Mouse (Mus musculus): ENCODE data around the gene Ube2v1. TPM values are rescaled to one million over a fixed set of nuclear protein-coding genes. Genes with fewer than 3 reads are reported as not detected.

Ube2v1 gene
- polyA plus RNA-seq (2016; fragmentation: Nextera tagmentation; extraction: Ambion mirVana): 256 and 259 TPM in 2 replicates

DNA sequence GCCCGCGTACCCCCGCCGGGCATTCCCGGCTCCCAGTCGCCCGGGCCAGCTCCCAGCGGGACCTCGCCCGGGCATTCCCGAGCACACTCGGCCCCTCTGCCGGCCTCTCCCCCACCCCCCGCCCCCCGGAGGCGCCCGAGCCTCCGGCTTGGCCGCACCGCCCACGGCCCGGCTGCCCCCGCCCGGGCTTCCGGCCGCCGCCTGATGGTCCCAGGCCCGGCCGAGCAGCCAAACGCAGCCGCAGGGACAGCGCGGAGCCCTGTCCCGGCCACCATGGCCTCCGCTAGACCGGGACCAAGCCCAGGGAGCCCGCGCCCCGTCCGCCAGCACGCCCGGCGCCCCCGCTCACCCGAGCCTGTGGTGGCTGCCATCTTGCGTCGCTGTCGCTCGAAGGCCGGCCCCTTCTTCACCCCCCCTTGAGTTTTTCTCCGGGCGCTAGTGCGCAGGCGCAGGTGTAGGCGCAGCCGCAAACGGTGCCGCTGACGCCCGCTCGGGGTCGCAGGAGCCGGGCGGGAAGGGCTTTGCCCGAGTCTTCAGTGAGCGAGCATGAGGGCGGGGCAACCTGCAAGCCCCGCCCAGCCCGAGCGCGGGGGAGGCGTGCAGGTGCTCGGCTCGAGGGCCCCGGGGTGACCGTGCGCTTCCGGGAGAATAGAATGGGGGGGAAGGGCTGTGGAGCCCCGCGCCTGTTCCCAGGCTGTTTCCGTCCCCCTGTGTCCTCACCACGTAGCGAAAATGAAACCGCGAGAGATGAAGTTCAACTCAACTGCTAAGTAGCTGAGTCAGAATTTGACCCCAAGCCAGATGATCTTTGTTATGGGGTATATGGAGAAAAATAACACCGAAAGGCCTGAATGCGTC lies at the start of gene Ube2v1:
Gene Ube2v1 (minus strand): TSS at position 505 of the 858 bp plus-strand sequence.
- Histone ChIP-seq H3K9ac (peak within 1 kb of the TSS; percentile 99), H3K9me3 (replicated peaks) (no peaks in the 10 kb centered on the region)
- ATAC-seq: peak; percentile 72

DNA sequence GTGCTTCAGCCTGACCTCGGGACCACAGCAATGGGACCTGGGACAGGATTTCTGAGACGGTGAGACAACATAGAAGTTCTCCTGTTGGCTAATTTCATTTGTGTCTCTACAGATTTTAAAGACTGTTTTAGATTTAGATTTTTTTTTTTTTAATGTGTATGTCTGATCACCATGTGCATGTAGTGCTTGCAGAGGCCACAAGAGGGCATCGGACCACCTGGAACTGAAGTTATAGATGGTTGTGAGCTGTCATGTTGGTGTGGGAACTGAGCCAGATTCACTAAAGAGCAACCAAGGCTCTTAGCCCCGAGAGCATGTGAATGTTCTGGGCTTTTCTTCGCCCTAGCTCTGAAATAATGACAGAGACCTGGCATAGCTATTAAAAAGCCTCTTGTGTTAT lies 48.8 kb upstream of the Ube2v1 start:
- H3K4me1 ChIP-seq: peaks cover 18% of the 10 kb centered on the region
- H3K27ac ChIP-seq: no peak overlapping the region
- H3K27me3 ChIP-seq (replicated peaks): peaks cover 19% of the 10 kb centered on the region
- no peak overlapping the region for H3K4me3 ChIP-seq
- H3K4me2 ChIP-seq: no peak overlapping the region
- no peaks in the 10 kb centered on the region for H3K9me3 ChIP-seq (replicated peaks)
- ATAC-seq: no peak
- no peaks in the 10 kb centered on the region for H3K36me3 ChIP-seq
- WGBS (ENCODE audit: insufficient replicate concordance): 31% methylated on average over 5 of the region's 5 CpGs
- no peak overlapping the region for H3K9ac ChIP-seq

More for the DNA sequence above, at the start of gene Ube2v1:
- Histone ChIP-seq H3K4me2 (peak within 1 kb of the TSS; percentile 90), H3K27me3 (replicated peaks) (no peaks in the 10 kb centered on the region), H3K4me3 (peak within 1 kb of the TSS; percentile 98), H3K27ac (peak within 1 kb of the TSS; percentile 100), H3K36me3 (peaks cover 29% of the 10 kb centered on the region), H3K4me1 (peaks cover 78% of the 10 kb centered on the region)
- WGBS (ENCODE audit: insufficient replicate concordance): under 1% methylated on average over 82 of the region's 87 CpGs

DNA sequence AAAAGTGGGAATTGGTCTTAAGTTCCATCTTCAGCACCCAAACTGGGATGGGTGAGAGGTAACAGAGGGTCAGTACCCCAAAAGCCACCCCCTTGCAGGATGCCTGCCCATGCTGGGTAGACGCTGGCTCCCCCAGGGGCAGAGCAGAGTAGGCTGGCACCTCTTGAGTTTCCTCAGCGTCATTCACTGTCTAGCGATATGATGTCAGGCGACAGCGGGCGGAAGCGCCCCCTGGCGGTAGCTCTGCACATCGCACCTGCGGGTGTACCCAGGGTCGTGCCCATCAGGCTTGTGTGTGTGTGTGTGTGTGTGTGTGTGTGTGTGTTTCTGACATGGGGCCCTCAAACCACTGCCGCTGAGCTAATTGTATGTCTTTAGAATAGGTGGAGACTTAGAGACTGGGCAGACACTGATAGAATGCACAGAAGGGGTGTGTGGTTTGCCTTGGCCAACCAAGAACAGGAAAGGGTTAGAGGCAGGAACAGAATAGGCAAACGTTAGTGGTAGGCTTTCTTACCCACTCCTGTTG lies 48.1 kb upstream of the Ube2v1 start:
- Histone ChIP-seq H3K9ac (no peak overlapping the region), H3K4me1 (peaks cover 20% of the 10 kb centered on the region)
- 1% methylated on average over 13 of the region's 13 CpGs for WGBS (ENCODE audit: insufficient replicate concordance)

DNA sequence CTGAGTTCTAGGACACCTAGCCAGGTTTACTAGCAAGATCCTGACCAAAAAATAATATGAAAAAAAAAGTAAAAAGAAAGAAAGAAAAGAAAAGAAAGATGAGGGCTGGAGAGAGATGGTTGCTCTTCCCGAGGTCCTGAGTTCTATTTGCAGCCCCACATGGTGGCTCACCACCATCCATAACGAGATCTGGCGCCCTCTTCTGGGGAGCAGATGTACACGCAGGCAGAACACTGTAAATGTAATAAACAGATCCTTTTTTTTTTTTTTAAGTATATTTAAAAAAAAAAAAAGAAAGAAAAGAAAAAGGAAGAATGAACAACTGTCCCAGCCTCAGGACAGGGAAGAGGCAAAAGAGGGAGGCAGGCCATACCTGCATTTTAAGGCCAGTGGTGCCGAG lies 46.7 kb upstream of the Ube2v1 start:
- Histone ChIP-seq H3K9ac (no peak overlapping the region), H3K36me3 (no peaks in the 10 kb centered on the region), H3K27me3 (replicated peaks) (peaks cover 25% of the 10 kb centered on the region; the same call in 1 of the 2 replicates), H3K27ac (no peak overlapping the region), H3K4me2 (no peak overlapping the region), H3K4me3 (no peak overlapping the region), H3K9me3 (replicated peaks) (no peaks in the 10 kb centered on the region), H3K4me1 (peaks cover 26% of the 10 kb centered on the region)
- WGBS (ENCODE audit: insufficient replicate concordance): 42% methylated on average over 5 of the region's 5 CpGs
- no peak for ATAC-seq

More for the DNA sequence above, 48.1 kb upstream of the Ube2v1 start:
- Histone ChIP-seq H3K36me3 (no peaks in the 10 kb centered on the region), H3K4me2 (no peak overlapping the region), H3K4me3 (no peak overlapping the region), H3K9me3 (replicated peaks) (no peaks in the 10 kb centered on the region), H3K27me3 (replicated peaks) (peaks cover 25% of the 10 kb centered on the region; the same call in 1 of the 2 replicates), H3K27ac (no peak overlapping the region)
- peak; percentile 82 for ATAC-seq

DNA sequence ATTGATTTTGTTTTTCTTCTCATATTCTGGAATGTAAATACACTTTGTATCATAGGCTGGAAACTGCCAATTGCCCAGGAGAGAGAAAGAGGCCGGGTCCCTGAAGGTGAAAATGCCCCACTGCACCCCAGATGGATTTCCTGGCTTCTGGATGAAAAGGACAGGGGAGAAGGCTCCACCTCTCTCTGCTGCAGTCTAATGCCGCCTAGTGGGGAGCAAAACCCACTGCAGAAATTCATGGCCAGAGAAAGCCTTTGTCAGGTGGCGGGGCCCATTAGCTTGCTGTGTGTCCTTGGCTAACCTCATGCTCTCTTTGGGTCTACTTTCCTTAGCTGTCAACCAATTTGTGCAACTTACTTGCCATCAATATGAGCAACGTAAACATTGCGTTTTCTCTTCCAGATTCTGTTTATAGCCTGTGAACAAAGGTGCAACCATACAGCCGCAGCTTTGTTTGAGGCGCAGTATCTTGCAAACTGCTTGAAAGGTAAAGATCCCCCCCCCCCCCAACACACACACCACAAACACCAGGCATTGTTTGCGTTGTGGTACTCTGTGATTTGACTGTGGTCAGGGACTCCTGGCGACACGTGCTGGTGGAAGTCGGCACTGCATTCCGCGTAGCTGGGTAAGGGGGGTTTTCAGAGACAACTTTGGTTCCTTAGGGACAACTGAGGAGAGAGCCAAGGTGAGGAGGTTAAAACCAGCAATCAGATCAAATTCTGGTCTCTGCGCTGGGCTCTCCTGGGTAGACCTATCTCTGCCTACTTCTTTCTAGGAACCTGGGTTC lies 43.4 kb upstream of the Ube2v1 start:
- H3K4me2 ChIP-seq: no peak overlapping the region
- no peak for ATAC-seq
- H3K36me3 ChIP-seq: no peaks in the 10 kb centered on the region
- peaks cover 48% of the 10 kb centered on the region for H3K4me1 ChIP-seq
- no peak overlapping the region for H3K9ac ChIP-seq
- no peaks in the 10 kb centered on the region for H3K9me3 ChIP-seq (replicated peaks)
- H3K4me3 ChIP-seq: no peak overlapping the region
- 27% methylated on average over 14 of the region's 14 CpGs for WGBS (ENCODE audit: insufficient replicate concordance)
- H3K27ac ChIP-seq: no peak overlapping the region
- H3K27me3 ChIP-seq (replicated peaks): peaks cover 25% of the 10 kb centered on the region; the same call in 1 of the 2 replicates

DNA sequence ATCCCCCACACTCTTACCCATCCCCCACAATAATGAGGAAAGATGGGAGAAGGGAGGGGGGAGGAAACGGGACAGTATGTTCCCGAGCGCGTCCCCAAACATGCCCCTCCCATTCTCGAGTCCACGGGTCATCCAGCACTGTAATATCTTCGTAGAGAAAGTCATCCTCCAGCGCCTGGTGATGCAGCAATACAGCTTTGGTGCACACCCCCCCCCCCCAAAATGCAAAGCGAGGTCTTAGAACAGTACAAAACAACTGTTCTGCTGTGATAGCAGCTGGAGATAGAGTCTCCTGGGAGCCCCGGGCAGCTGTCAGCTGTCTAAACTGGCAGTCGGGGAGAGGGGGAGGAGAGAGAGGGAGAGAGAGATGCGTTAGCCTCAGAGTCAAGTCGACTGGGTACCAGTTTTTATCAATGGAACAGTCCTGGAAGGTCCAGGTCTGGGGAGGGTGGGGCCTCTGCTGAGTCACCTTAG lies 40.4 kb upstream of the Ube2v1 start:
- H3K36me3 ChIP-seq: no peaks in the 10 kb centered on the region
- H3K4me1 ChIP-seq: peaks cover 40% of the 10 kb centered on the region
- peak overlapping the region; percentile 41; the same call in 1 of the 2 replicates for H3K9ac ChIP-seq
- 13% methylated on average over 13 of the region's 13 CpGs for WGBS (ENCODE audit: insufficient replicate concordance)
- peak overlapping the region; percentile 62 for H3K4me2 ChIP-seq
- H3K27ac ChIP-seq: peak overlapping the region; percentile 89
- peak; percentile 94 for ATAC-seq
- H3K9me3 ChIP-seq (replicated peaks): no peaks in the 10 kb centered on the region
- H3K27me3 ChIP-seq (replicated peaks): peaks cover 16% of the 10 kb centered on the region; the same call in 1 of the 2 replicates
- H3K4me3 ChIP-seq: peak overlapping the region; percentile 35

DNA sequence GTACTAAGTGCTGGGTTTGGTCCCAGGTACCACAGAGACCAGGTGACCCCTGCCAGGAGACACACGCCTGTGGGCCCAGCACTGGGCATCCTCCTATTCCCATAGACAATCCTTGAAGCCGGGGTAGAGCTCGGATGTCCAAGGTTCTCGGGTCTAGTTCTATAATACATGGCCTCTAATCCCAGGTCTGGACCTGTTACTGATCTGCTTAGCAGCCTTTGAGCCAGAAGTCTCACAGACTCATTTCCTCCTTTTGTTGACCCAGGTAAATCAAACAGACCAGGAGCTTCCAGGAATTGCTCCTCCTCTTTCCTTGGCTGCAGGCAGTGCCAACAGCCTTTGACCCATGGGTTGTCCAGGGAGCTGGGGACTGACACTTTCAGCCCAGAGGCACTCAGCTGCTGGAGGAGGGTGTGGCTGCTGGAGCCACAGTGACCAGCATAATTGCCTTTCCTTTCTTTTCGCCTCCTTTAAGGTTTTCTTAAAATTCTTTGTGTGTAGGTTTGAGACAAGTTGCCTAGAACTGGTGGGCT lies 39.3 kb upstream of the Ube2v1 start:
- no peaks in the 10 kb centered on the region for H3K9me3 ChIP-seq (replicated peaks)
- 68% methylated on average over 5 of the region's 5 CpGs for WGBS (ENCODE audit: insufficient replicate concordance)
- peak overlapping the region; percentile 89 for H3K27ac ChIP-seq
- peaks cover 40% of the 10 kb centered on the region for H3K4me1 ChIP-seq
- H3K36me3 ChIP-seq: no peaks in the 10 kb centered on the region
- peak overlapping the region; percentile 41 for H3K9ac ChIP-seq
- no peak for ATAC-seq
- H3K27me3 ChIP-seq (replicated peaks): 0 out of 2 replicates have a peak, but pooled peaks cover 10% of the 10 kb centered on the region
- peak overlapping the region; percentile 62 for H3K4me2 ChIP-seq
- no peak overlapping the region for H3K4me3 ChIP-seq

DNA sequence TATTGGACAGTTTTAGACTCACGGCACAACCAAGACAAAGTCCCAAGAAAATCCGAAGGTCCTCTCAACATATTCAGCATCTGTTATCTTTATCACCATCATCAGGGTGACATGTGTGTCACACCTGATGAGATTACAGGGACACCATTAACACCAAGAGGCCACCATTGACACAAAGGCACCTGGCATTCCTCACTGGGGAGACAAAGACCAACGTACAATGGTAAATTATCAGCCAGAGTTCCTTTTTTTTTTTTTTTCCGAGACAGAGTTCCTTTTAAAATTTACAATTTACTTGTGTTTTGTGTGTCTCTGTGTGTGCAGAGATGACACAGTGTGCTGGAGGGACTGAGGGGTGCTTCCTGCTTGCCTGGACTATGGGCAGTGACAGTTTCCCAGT lies 37.5 kb upstream of the Ube2v1 start:
- Histone ChIP-seq H3K36me3 (no peaks in the 10 kb centered on the region), H3K27me3 (replicated peaks) (0 out of 2 replicates have a peak, but pooled peaks cover 3% of the 10 kb centered on the region), H3K9ac (no peak overlapping the region), H3K4me1 (peaks cover 33% of the 10 kb centered on the region), H3K9me3 (replicated peaks) (no peaks in the 10 kb centered on the region), H3K27ac (no peak overlapping the region), H3K4me3 (no peak overlapping the region), H3K4me2 (no peak overlapping the region)
- 52% methylated on average over 4 of the region's 4 CpGs for WGBS (ENCODE audit: insufficient replicate concordance)
- ATAC-seq: no peak

DNA sequence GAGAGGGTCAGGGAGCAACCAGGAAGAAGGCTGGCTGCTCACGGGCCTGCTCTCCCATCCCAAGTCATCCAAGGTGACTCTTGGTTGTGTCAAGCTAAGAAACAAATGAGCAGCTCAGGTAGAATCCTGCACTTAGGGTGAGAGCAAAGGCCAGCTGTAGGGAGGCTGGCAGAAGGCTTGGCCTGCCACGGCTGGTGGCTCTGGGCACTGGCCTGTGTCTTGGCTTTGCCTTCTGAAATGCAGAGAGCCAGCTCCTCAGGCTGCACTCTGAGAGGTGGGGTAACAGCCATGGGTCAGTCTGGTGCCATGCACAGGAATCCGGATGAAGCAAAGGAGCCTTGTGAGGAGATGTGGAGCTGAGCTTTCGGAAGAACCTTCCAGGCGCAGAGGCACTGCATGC lies 36.5 kb upstream of the Ube2v1 start:
- no peak overlapping the region for H3K4me2 ChIP-seq
- no peak overlapping the region for H3K4me3 ChIP-seq
- H3K9me3 ChIP-seq (replicated peaks): no peaks in the 10 kb centered on the region
- H3K27me3 ChIP-seq (replicated peaks): 0 out of 2 replicates have a peak, but pooled peaks cover 3% of the 10 kb centered on the region
- no peak for ATAC-seq
- no peaks in the 10 kb centered on the region for H3K36me3 ChIP-seq
- H3K4me1 ChIP-seq: peaks cover 26% of the 10 kb centered on the region
- H3K27ac ChIP-seq: no peak overlapping the region
- no peak overlapping the region for H3K9ac ChIP-seq
- 75% methylated on average over 5 of the region's 5 CpGs for WGBS (ENCODE audit: insufficient replicate concordance)

DNA sequence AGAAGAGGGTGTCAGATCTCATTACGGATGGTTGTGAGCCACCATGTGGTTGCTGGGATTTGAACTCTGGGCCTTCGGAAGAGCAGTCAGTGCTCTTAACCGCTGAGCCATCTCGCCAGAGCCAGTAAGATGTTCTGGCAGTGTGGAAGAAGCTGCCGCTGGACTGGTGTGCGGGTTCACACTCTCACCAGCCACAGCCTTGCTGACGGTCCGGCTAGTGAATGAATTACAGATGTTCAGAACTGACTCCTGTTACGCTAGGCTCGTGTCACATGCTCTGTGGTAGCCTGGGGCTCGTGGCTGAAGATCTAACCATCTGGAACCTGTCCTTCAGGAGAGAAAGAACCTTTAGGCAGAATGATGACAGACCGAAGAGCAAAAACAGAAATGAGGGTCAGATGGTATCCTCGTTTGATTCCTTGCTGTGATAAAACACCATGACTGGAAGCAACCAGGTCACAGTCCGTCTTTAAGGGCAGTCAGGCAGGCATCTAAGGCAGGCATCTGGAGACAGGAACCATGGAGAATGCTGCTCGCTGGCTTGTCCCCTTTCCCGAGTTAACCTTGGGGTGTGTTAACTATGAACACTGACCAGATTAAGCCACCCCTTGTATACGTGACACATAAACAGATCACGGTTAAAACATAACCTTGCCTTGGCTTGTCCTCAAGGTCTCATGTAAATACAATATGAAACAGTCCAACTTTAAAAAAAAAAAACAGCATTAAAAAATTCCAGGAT lies 34.2 kb upstream of the Ube2v1 start:
- H3K4me2 ChIP-seq: no peak overlapping the region
- 73% methylated on average over 18 of the region's 18 CpGs for WGBS (ENCODE audit: insufficient replicate concordance)
- no peak for ATAC-seq

DNA sequence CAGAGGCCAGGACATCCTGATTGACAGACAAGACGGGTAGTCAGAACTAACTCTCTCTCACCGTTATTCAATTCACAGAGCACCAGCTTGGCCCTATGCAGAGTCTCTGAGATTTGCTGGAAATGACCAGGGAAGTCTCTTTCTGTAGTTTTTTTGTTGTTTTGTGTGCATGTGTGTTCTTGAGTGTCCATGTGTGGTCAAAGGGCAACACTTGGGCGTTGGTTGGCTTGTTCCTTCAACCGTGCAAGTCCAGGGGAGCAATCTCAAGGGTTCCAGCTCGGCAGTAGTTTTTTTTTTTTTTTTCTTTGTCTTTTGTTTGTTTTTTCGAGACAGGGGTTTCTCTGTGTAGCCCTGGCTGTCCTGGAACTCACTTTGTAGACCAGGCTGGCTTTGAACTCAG lies 30.8 kb upstream of the Ube2v1 start:
- 42% methylated on average over 6 of the region's 6 CpGs for WGBS (ENCODE audit: insufficient replicate concordance)
- Histone ChIP-seq H3K9ac (peak overlapping the region; percentile 79; the same call in 1 of the 2 replicates), H3K27ac (no peak overlapping the region), H3K4me3 (peak overlapping the region; percentile 83; the same call in 1 of the 2 replicates), H3K36me3 (peaks cover 4% of the 10 kb centered on the region; the same call in 1 of the 2 replicates), H3K4me2 (peak overlapping the region; percentile 98), H3K27me3 (replicated peaks) (peaks cover 12% of the 10 kb centered on the region), H3K9me3 (replicated peaks) (no peaks in the 10 kb centered on the region), H3K4me1 (peaks cover 45% of the 10 kb centered on the region)
- ATAC-seq: no peak

More for the DNA sequence above, 34.2 kb upstream of the Ube2v1 start:
- peaks cover 8% of the 10 kb centered on the region for H3K27me3 ChIP-seq (replicated peaks)
- H3K4me3 ChIP-seq: no peak overlapping the region
- peaks cover 15% of the 10 kb centered on the region for H3K4me1 ChIP-seq
- H3K9me3 ChIP-seq (replicated peaks): no peaks in the 10 kb centered on the region
- H3K36me3 ChIP-seq: no peaks in the 10 kb centered on the region
- no peak overlapping the region for H3K27ac ChIP-seq
- H3K9ac ChIP-seq: no peak overlapping the region

Measured in liver, embryonic 12.5 days (tissue).